Mouse (Mus musculus): ENCODE results near the gene Stk10. TPM values are rescaled to one million over a fixed set of nuclear protein-coding genes. Genes with fewer than 3 reads are reported as not detected.

Stk10 gene
- polyA plus RNA-seq (2012): 25.0 and 26.8 TPM in 2 replicates

DNA sequence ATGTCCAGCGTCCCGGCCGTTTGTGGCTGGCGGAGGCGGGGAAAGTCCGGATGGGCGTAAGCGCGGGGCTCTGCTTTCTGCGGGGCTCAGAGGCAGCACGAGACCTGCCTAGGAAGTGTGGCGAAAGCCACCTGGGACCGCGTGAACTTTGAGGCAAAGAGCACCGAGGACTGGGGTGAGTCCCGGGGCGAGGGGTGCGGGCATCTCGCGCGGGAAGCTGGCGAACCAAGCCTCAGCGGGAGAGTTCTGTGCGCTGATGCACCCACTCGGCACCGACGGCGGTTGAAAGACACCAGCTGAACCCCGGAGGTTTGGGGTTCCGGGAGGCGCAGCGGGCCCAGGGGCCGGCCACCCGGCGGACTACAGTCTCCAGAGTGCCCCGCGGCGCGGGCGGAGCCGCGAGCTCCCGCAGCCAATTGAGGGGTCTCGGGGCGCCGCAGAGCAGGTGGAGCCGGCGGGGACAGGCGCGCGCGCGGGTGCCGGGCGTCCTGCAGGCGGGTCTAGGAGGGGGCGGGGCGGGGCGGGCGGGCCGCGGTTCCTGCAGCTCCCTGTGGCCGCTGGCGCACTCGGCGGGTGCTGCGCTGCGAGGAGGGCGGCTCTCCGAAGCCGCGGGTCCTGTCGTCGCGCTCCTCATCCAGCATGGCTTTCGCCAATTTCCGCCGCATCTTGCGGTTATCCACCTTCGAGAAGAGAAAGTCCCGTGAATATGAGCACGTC, at the start of gene Stk10:
Stk10 (plus strand) TSS at position 541 of the 717 bp plus-strand sequence.

DNA sequence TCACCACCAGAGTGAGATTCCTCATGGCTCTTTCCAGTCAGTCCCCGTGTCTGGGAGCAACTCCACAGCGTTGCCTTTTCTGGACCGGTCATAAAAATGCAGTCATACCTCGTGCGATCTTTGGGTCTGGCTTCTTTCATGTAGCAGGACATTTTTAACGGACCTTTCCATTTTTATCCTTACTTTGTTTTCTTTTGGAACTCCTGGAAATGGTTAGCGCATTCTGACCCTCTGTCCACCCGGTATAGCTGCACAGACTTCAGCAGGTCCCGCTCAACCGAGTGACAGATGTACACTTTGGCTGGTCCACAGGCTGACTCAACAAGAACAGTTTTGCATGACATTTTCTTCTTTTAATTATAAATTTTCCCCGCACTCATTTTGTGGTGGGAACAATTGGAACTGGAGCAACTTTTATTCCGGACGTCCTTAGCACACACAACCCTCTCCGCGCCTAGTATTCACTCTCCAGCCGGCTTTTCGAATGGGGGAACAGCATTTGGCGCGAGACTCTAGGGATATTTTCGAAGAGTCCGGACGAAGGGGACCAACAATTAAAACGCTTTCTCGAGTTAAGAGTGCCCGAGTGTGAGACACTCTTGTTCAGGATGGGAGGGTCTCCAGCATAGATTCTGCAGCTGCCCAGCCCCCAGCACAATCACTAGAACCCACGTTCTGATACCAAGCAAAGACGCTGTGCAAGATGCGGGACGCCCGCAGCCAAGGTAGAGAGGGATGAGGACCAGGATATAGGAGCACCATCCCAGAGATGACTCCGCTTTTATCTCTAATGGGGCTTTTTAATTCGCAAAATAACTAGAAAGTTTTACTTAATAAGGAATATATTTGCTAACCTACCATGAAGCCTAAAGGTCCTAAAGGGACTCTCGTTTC, 987 bp upstream of the Stk10 start, which contains the start of gene Efcab9:
Efcab9 (minus strand) TSS at position 211 of the 894 bp plus-strand sequence.

DNA sequence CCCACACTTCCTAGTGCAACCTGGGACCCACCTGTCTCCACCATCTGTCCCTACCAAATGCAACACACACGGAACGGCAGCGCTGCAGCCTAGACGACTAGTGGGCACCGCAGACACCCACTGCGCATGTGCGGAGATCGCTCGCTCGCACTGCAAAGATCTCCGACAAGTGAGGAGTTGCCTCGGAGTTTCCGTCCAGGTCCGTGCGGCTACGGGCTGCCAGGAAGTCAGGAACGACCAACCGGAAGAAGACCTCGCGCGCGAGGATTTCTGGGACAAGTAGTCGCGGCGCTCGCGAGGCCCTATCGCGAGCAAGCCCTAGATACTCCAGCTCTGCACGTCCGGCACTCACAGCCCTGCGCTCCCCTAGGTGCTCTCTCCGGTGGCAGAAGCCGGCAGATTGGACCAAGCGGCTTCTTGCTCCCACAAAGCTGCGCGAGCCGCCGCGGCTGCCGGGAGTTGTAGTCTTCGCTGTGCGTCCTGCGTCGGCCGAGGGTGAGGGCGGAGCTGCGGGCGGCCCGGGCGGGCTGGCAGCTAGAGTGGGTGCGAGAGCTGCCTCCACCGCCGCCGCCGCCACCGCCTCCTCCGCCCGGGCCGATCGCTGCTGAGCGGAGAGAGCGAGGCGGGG, 109.3 kb downstream of the Stk10 start, which contains the start of gene Fbxw11:
Fbxw11 (plus strand) TSS at position 476 of the 628 bp plus-strand sequence.

Other genes starting within 250 kb of the Stk10 start
- 485 and 868 TPM in 2 replicates for gene Hba-a1, start 249.8 kb upstream of the Stk10 start, polyA plus RNA-seq (2012)
- gene Hbq1b, start 246.3 kb upstream of the Stk10 start, polyA plus RNA-seq (2012): not detected in 2 replicates
- gene Hba-a2, start 236.8 kb upstream of the Stk10 start, polyA plus RNA-seq (2012): 294 and 751 TPM in 2 replicates
- gene Hbq1a, start 233.2 kb upstream of the Stk10 start, polyA plus RNA-seq (2012): not detected in 2 replicates
- 4.6 and 4.9 TPM in 2 replicates for gene Sh3pxd2b, start 185.5 kb upstream of the Stk10 start, polyA plus RNA-seq (2012)
- 5.7 and 11.8 TPM in 2 replicates for gene Ubtd2, start 77.9 kb upstream of the Stk10 start, polyA plus RNA-seq (2012)
- gene Efcab9, start 1.2 kb upstream of the Stk10 start, polyA plus RNA-seq (2012): not detected in 2 replicates
- gene Fbxw11, start 109.4 kb downstream of the Stk10 start, polyA plus RNA-seq (2012): 19.6 and 29.7 TPM in 2 replicates

Data from megakaryocyte-erythroid progenitor cell, adult 5 weeks (primary cell).